Mouse (Mus musculus): ENCODE data around the gene Cfap126.
A peak's percentile ranks its signal among the peaks of the same experiment; 100 is the strongest.

The Cfap126 gene

DNA sequence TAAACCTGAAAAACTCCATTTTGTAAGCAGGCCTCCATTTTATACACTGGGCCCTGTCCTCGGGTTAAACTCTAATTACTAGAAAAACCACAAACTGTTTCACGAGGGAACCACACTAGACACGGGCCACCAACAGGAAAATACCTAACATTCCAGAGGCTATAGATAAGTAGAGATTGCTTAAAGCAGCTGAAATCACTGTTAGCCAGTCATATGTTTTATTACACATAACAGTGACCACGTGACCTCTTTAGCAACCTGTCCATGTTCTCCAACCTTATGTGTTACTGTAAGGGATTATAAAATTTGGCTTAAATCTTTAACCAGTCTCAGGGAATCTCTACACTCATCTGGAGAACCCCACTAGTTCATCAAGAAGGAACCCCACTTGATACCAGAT, 19.3 kb upstream of the Cfap126 start:
- no peak for ATAC-seq (ENCODE audit: low TSS enrichment)

- no peak for ATAC-seq (ENCODE audit: low TSS enrichment)
These were observed 17.4 kb upstream of the Cfap126 start for GRCm38 (mm10) chr1:171096110-171096964.

DNA sequence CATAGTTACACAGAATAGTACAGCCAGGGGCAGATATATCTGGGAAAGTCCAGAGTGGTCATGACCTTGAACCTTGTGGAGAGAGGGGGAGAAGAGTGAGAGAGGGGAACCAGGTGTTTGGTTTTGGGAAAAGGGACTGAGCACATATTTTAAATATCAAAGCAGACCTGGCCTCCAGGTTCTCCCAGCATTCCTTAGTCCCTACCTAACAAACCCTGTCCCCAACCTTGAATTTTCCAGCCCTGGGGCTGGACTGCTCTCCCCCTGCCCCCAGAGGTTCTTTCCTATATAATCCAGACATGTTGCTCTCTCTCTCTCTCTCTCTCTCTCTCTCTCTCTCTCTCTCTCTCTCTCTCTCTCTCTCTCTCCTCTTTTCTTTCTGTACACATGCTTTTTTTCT, 16.6 kb upstream of the Cfap126 start:
- no peak for ATAC-seq (ENCODE audit: low TSS enrichment)

DNA sequence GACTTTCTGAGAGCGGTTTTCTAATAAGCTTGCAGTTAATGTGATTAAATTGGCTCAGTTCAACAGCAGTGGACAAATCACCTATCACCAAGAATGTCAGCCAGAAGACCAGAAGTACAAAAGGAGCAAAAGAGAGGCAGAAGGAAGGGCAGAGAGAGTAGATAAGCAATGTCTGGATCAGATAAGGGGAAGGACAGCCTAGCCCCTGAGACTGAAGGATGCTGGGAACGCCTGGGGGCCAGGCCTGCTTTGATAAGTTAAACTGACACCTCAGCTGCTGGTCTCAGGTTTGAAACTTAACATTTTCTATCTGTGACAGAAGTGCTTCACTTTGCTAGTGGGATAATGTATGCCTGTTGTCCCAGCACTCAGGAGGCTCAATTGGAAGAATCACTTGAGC, 16.1 kb upstream of the Cfap126 start:
- ATAC-seq (ENCODE audit: low TSS enrichment), result no peak

- no peak for ATAC-seq (ENCODE audit: low TSS enrichment)
These were observed 12.7 kb upstream of the Cfap126 start for GRCm38 (mm10) chr1:171101033-171101432.

- ATAC-seq (ENCODE audit: low TSS enrichment), result peak; percentile 79
These were observed 11.8 kb upstream of the Cfap126 start for GRCm38 (mm10) chr1:171101733-171102546.

GRCm38 (mm10) chr1:171102547-171103177, 11.1 kb upstream of the Cfap126 start:
- peak; percentile 67 for ATAC-seq (ENCODE audit: low TSS enrichment)

DNA sequence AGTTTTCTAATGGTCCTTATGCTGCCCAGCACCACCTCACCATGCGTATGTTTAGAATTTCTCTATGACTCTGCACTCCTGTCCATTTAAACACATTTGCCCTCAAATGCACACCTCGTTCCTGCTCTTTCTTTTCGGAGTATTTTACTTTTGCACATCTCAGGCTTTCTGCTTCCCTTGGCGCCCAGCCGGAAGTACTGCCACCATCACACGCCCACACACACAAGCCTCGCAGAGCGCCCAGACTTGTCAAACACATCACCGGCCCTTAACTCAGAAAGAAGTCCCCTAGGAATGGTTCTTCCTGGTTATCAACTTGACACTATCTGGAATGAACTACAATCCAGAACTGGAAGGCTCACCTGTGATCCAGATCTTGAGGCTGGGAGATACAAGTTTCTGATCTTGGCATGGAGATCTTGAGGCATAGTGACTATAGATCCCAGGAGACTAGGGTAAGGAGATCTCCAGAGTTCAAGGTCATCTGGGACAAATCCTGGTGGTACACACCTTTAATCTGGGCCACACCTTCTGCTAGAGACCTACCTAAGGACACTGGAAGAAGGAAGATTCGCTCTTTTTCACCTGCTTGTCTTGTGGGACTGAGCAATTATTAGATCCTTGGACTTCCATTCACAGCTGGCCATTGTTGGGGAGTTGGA, 10.4 kb upstream of the Cfap126 start:
- peak; percentile 8; the same call in 1 of the 2 replicates for ATAC-seq (ENCODE audit: low TSS enrichment)

GRCm38 (mm10) chr1:171105226-171105625, 8.5 kb upstream of the Cfap126 start:
- no peak for ATAC-seq (ENCODE audit: low TSS enrichment)

DNA sequence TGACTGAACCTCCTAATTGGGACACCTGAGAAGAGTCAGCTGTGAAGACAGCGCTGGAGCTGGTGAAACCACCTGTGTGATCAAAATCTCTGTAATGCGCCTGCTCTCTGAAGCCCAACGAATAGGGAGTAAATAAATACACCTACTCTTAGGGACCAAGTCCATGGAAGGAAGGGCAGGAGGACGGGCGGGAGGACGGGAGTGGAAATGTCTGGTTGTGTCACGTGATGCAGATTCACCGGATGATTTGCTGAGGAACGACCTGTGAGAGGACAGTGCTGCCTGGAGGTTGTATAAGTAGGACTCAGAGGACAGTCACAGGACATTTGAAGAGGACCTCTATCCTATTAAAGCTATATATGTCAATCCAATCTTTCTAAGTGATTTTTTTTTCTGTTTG, 4.1 kb upstream of the Cfap126 start:
- ATAC-seq (ENCODE audit: low TSS enrichment), result no peak

- peak; percentile 53 for ATAC-seq (ENCODE audit: low TSS enrichment)
These were observed 3.1 kb upstream of the Cfap126 start for GRCm38 (mm10) chr1:171110659-171111019.

GRCm38 (mm10) chr1:171111020-171111780, 2.5 kb upstream of the Cfap126 start:
- peak; percentile 84 for ATAC-seq (ENCODE audit: low TSS enrichment)

DNA sequence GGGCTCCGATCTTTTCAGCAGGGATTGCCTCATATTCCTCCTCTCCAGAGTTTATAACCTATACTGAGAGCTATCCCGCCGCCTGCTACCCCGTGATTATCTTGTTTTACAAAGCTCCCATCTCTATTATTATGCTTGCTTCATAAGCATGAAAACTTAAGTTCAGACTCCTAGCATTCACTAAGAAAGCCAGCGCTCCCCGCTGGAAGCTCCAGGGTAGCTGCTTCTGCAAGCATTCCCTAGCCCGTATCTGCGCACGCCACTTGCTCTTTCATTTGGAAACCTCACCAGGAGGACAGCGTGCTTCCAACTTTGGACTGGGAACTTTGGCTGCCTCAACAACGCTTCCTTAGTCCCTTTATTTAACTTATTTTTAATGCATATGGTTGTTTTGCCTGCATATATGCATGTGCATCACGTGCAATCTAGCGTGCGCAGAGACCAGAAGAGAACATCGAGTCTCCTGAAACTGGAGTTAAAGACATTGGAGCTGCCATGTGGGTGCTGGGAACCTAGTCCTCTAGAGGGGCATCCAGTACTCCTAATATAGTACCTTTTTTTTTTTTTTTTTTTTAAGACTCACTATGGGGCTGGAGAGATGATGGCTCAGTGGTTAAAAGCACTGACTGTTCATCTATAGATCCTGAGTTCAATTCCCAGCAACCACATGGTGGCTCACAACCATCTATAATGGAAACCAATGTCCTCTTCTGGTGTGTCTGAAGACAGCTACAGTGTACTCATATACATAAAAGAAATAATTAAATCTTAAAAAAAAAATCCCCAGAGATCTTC, 1.7 kb upstream of the Cfap126 start:
- ATAC-seq (ENCODE audit: low TSS enrichment), result no peak

DNA sequence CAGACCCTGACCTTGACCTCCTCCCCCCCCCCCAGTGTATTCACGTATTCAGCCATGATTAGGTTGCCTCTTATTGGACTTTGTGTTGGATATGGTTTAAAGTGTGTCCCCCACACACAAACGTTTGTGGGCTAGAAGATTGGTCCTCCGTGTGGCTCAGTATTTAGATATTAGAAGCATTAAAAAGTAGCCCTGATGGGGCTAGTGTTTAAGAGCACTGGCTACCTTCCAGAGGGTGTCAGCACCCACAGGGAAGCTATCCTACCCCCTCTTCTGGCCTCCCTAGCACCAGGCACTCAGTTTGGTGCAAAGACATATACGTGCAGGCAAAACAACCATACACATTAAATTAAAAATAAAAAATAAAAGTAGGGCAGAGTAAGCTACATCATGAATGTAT, 732 bp upstream of the Cfap126 start:
- no peak for ATAC-seq (ENCODE audit: low TSS enrichment)

- ATAC-seq (ENCODE audit: low TSS enrichment), result no peak
These were observed 2.6 kb downstream of the Cfap126 start for GRCm38 (mm10) chr1:171116280-171116679.

- ATAC-seq (ENCODE audit: low TSS enrichment), result peak; percentile 59; the same call in 1 of the 2 replicates
These were observed 4.6 kb downstream of the Cfap126 start for GRCm38 (mm10) chr1:171118269-171118684.

GRCm38 (mm10) chr1:171118996-171119395, 5.3 kb downstream of the Cfap126 start:
- ATAC-seq (ENCODE audit: low TSS enrichment), result no peak

GRCm38 (mm10) chr1:171119405-171119804, 5.7 kb downstream of the Cfap126 start:
- peak; percentile 53; the same call in 1 of the 2 replicates for ATAC-seq (ENCODE audit: low TSS enrichment)

DNA sequence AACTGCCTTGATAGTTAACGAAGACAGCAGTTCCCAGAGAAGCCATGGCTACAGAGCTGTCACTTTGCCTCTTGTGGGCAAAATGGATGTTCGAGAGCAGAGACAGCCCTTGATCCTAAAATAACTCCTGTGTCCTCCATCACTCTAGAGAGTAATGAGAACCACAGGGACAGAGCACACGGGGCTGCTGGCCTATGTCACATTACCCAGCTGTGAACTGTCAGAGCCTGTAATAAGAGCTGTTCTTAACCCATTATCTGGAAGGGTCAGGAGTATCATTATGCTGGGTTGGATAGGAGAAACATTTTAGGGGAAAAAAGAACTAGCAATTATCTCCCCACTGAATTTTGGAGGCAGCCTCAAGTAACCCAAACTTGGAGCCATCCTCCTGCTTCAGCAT, 7.2 kb downstream of the Cfap126 start:
- ATAC-seq (ENCODE audit: low TSS enrichment), result no peak

- ATAC-seq (ENCODE audit: low TSS enrichment), result no peak
These were observed 8.1 kb downstream of the Cfap126 start for GRCm38 (mm10) chr1:171121839-171122238.

All from frontal cortex, adult (tissue).